Mouse (Mus musculus) cerebellum, postnatal 10 days (tissue): ENCODE data around the gene Ppp4c.
A peak's percentile ranks its signal among the peaks of the same experiment; 100 is the strongest.

ENCODE experiments used
- DNase-seq, 2 experiments: peaks; one replicate each; pipeline ENCODE4 v3.0.0; 2021; ENCODE audit warnings: mixed read lengths in 2 of 2

Gene Ppp4c

DNA sequence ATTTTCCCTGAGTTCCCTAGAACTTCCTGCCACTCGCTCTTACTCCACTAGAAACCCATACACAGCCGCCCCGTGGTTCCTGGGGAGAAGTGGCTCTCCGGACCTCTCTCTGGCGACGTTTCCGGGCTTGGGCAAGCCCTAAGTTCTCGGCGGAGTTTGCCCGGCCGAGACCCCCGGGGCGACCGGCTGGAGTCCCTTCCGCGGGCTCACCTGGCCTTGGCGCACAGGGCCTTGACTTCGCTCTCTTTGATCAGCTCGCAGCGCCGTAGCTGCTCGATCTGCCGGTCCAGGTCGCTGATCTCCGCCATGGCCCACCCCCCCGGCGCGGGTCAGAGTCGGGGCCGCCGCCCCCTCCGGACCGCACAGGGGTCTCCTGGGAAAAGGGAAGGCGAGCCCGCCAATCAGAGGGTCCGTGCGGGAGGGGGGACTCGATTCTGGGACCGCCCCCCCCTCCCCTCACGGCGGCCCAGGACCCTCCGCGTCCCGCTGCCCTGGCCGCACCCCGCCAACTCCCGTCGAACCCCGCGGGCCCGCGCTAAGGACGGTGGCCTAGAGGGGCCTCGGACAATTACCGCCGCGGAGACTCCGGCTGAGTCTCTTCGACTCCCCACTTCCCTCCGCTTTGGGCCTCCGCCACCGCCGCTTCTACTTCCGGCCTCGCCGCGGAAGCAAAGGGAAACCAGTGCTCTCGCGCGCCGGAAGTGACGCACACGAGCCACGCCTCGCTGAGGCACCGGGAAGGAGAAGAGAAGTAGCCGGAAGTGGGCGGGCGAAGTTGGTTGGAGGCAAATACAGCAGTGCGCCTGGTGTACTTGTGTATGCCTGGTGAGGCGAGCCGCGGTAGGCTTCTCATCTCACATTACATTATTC is at the start of gene Ppp4c:
Gene Ppp4c (minus strand): TSS at position 646 of the 870 bp plus-strand sequence.
- DNase-seq = peak; percentile 98 to 99

DNA sequence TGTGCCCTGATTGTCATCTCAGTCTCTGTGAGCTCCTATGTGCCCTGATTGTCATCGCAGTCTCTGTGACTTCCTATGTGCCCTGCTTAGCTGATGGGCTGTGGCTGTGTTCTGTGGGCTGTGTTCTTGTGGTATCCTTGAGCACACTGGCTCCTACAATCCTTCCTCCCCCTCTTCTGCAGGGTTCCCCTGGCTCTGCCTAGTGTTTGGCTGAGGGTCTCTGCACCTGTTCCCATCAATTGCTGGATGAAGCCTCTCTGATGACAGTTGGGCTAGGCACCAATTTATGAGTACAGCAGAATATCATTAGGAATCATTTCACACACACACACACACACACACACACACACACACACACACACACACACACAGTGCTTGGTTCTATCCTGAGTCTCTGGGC is 41.0 kb upstream of the Ppp4c start:
- peak; percentile 57 to 63 for DNase-seq

DNA sequence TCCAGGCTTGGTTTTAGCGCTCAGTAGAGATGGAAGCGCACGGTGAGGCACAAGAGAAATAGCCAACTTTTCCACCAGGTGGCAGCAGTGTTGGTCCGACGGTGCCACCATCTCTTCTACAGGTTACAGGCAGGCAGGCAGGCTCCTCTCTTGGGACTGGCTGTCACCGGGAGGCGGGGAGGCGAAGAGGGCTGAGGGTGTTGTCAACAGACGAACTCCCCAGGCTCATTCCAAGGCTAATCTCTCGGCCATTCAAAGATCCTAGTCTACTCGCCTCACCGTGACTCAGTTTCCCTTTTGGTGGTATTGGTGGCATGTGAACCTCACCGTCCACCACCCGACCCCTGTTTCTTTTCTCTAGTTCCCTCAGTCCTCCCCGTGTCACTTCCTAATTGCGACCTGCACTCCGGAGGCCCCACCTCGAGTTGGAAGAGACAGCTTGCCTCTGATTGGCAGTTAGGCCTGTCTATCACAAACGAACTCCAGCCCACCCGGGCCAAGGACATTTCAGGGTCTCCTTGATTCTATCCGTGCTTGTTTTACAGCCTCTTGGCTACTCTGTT is 39.8 kb upstream of the Ppp4c start:
- peak; percentile 92 to 94 for DNase-seq

DNA sequence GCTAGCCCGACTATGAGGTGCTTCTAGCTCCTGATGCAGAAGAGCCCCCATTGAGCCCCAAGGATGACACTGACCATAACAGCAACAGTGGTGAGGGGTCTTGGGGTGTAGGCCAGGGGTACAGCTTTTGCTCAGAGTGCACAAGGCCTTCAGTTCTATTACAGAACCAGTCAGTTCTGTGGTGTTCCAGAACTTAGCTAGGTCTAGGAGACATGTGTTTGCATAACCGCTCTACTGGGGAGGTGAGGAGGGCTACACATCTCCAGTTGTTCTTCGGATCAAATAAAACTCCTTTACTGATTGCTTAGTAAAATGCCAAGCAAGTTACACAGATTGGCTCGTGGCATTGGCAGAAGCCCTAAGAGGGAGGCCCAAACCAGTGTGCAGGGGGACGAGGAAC is 39.2 kb upstream of the Ppp4c start, which contains the start of gene 4930451I11Rik:
Gene 4930451I11Rik (minus strand): TSS at position 101 of the 400 bp plus-strand sequence.
- no peak for DNase-seq

DNA sequence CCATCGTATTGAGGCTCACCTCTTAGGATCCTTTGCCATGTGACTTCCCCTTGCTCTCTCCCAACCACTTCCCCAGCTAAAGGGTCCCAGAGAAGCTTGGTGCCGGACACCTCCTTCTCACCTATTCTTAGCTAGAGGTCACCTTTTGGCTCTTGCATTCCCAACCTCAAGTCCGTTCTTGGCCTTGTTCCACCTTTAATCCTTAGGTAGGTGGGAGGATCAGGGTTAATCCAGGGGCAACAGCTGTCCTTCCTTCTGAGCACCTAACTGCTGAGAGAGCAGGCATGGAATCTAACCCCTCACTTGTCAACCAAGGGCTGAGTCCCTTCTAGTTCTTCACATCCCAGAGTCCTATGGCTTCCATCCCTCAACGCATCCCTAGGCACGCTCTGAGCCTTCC is 33.7 kb upstream of the Ppp4c start:
- DNase-seq = no peak

DNA sequence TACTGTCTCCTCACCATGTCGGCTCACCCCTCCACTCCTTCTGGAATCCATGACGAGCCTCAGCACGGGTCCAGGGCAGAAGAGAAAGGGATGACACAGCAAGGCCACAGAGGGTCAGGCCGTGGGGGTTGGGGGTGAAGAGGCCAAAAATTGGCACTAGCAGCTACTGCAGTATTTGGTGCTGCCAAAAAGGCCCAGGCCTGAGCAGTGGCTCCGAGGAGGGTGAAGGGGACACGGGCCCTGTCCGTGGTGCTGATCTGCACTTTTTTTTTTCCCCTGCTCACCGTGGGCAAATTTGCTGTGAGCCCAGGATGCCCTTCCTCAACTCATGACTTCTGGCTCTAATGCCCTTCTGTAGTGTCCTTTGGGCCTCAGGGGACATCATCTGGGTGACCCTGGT is 33.1 kb upstream of the Ppp4c start:
- no peak for DNase-seq

DNA sequence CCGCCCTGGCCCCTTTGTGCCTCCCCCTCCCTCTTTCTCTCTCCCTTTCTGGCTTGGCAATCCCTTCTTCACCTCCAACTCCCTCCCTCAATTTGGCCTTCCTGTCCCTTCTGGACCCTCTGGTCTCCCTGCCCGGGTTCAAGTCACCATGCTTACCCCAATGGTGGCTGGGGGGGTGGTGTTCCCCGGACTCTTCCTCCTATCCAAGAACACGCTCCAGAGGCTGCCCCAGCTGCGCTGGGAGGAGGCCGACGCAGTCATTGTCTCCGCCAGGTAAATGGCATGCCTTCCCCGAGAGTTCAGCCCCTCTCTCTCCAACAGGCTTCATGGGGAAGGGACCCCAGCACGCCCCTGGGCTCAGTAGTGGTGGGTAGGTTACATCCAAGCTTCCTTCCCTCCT is 31.6 kb upstream of the Ppp4c start:
- peak; percentile 54 to 69 for DNase-seq

DNA sequence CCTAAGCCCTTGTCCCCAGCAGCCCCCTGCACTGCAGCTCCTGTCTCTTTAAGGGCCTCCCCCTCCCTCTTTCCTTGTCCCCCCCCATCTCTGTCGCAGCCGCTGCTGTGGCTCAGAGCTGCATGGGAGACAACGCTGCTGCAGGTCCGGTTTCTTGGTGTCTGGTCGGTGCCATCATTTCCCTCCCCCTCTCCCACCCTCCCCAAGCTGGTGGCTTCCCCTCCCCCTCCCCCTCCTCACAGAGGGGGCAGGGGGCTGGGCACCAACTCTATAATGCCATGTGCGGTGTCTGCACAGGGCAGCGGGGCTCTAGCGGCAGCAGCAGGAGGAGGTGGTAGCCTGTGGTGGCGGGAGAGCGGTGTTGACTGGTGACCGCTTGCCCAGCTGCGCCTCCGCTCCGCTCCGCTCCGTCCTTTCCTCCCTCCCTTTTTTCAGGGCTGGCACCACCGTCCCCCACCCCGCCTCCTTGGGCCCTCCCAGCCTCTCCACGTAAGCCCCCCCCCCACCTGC is 31.0 kb upstream of the Ppp4c start:
- peak; percentile 86 to 89 for DNase-seq

DNA sequence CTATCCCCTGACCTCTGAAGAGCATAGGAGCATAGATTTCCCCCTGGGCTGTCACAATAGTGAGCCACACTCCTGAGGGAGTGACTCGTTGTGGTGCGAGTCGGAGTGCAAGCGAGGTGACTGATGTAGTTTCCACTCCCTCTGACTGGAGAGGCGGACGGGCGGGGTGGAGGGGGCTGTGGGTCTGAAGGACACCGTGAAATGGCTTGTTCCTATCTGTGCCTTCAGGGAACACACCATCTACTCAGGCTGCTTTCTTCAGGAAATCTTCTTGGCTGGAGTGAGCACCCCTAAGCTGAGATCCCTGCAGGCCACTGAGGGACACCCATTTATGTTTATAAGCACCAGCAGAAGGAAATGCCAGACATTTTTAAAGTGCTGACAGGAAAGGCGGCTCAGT is 30.4 kb upstream of the Ppp4c start:
- peak; percentile 61 to 71 for DNase-seq

DNA sequence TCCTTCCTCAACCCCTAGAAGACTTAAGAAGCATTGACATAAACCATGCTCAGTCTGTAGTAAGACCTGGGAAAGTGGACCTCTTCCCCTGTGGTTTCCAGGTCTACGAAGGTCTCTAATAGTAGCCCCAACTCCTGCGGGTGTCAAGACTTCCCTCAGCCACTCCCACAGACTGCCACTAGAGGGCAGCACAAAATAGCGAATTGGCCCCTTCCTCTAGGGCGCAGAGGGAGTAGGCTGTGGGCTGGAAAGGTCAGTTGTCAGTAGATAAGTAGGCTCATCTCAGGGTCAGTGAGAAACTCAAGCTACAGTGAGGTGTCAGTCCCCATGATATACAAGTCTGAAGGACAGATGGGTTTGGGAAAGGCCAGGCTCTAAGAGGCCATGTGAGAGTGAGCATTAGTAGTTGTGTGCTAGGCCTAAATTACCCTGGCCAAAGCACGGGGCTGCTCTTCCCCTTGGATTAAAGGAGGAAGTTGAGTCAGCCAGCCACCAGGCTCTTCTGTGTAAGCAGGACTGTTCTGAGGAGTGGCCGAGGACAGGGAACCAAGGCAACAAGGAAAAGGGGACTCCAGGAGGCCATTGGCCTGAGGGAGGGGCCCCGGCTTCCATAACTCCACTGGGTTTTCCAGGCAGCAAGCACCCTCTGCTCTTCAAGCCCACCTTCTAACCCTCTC is 29.7 kb upstream of the Ppp4c start:
- peak; percentile 95 to 97 for DNase-seq

DNA sequence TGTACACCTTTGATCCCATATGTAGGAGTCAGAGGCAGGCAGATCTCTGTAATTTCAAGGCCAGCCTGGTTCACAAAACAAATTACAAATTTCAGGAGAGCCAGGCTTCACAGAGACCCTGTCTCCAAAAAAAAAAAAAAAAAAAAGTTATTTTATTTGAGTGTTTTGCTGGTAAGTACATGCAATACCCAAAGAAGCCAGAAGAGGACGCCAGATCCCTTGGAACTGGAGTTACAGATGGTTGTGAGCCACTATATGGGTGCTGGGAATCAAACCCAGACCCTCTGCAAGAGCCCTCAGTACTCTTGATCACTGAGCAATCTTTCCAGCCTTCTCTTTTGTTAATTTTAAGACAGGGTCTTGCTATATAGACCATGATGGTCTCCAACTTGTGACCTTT is 26.5 kb upstream of the Ppp4c start:
- no peak for DNase-seq

DNA sequence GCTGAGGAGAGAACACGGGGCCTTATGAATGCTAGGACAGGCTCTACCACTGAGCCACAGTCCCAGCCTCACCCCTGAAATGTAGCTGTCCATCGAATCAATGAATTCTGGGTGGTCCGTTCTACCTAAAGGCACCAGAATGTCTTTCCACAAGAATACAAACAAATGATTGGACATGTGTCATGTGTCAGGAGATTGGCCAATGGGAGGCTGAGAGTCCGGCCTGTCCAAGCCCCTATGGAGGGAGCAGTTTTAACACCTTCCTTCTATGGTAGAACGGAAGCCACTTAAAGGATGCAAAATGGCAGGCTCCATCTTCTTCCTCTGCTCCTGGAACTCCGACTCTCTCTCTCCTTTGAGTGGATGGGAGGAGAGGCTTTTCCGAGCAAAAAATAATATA is 25.3 kb upstream of the Ppp4c start:
- no peak for DNase-seq

DNA sequence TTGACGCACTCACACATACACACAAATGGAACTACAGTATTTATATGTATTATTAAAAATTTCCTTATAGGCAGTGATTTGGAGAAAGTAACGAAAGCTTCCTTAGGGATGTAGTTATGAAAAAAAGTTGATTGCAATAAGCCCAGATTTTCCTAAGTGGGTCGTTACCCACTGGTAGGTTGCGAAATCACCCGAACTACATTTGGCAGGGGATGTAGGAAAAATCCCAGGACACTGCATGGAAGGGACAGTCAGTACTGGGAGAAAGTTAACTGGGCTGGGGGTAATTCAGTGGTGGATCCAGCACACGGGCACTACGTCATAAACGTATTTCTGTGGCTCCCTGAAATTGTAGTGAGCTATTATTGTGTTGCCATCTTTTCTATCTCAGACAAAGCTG is 24.2 kb upstream of the Ppp4c start:
- no peak for DNase-seq

DNA sequence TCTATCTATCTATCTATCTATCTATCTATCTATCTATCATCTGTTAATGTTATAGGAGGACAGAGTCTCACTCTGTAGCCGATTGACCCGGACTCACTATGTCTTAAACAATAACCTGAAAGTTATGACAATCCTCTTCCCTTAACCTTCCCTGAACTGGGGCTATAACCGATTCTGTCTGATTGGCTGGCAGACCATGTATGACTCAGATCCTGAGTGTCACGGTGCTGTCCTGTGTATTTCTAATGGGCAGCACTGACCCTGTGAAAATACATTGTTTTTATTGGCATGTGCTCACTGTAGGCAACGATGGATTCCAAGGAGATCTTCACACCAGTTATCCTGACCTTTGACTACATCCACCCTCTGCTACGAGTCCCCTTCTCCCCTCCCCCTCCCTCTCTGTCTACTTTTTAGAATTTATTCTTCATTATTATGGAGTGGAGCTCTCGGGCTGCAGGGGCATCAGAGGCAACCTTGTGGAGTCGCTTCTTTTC is 23.5 kb upstream of the Ppp4c start:
- DNase-seq = no peak

DNA sequence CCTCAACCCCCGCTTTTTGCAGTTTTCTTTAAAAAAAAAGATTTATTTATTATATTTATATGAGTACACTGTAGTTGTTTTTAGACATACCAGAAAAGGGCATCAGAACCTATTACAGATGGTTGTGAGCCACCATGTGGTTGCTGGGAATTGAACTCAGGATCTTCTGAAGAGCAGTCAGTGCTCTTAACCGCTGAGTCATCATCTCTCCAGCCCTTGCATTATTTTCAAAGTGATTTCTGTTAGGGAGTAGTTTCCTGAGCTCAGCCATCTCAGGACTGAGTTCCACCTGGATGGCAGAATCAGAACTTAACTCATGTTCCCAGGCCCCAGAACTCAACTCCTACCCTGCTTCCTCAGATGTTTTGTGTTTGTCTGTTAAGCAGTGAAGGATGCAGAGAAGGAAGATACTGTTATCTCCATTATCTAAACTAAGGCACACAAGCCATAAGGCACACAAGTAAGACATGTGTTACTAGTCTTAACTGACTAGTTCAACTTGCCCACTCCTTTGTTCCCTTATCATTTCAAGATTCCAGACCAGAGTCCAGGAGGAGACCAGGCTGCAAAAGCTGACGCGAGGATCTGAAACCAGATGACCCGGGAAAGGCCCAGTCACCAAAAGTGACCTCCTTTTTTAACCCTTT is 17.6 kb upstream of the Ppp4c start:
- DNase-seq = no peak

DNA sequence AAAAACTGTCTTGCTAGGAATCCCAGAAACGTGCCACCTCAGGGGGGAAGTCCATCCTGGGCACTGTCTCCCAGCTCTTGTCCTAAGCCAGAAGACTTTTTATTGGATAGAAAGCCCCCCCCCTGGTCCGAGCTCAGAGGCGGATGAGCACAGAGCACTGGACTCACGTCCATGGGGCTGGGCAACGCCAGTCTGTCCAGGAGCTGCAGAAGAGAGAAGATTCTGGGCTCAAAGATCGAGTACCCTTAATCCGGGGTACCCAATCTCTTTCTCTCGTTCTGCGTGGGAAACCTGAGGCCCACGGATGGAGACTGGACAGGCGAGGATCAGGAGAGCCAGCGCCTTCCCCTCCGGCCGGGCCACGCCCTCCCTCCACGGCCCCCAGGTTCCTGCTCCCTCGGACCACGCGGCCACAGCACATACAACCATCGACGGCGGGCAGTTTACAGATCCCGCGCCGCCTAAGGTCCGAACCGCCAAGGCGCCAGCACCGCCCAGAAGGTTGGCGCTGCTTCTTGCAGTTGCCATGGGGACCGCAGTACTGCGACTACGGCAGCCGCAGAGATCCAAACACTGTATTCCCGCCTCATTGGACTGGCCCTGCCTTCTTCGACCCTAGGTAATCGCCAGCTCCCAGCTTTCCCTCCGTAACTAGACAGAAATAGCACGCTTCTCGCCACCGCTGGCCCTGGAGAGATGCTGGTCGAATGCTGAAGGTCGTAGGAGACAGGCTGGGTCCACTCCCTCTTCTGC is 16.6 kb upstream of the Ppp4c start:
- peak; percentile 91 to 94 for DNase-seq

DNA sequence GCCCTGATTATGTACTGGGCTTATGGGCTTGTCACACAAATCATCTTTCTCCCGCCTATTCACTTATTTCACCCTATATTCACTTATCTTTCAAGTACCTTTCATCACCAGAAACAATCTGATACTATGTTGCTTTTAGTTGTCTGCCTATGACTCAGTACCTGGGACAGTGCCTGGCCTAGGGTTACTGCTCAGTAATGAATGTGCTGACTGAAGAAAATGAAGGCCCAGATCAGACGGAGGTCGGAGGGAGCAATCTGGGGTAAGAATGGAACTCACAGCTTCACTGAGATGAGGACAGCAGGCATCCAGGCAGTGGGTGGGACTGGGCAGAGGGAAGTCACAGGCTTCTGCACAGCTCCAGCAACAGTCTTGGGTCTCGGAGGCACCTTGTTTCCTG is 15.1 kb upstream of the Ppp4c start:
- DNase-seq = no peak

DNA sequence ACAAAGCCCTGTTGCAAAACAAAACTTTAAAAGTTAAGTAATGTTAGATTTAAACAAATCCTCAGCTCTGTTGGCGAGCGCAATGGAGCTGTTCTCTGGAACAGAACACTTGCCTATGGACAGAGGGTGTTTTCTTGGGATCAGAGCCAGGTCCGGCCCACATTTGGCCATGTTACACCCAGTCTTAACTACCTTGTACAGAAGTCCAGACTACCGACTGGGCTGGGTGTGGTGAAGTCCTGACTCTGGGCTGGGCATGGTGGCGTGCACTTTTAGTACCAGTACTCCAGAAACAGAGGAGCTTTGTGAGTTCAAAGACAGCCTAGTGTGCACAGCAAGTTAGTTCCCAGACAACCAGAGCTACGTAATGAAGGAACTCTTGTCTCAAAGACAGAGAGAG is 14.7 kb upstream of the Ppp4c start:
- DNase-seq = no peak

DNA sequence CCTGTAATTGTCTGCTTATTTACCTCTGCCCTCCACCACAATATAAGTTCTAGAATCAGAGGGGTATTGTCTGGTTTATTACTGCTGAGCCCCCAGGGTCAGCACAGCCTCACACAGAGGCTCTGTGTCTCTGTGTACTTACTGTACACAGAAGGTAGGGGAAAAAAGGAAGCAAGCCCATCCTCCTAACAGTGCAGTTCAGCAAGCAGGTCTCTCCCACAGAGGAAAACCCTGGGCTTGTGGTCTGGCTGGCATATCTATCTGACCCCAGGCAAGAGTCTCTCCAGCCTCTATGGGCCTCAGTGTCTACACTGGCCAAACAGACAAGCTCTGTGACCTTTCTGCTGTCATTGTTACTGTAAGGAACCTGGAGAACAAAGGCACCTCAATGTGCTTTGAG is 11.5 kb upstream of the Ppp4c start:
- no peak for DNase-seq

DNA sequence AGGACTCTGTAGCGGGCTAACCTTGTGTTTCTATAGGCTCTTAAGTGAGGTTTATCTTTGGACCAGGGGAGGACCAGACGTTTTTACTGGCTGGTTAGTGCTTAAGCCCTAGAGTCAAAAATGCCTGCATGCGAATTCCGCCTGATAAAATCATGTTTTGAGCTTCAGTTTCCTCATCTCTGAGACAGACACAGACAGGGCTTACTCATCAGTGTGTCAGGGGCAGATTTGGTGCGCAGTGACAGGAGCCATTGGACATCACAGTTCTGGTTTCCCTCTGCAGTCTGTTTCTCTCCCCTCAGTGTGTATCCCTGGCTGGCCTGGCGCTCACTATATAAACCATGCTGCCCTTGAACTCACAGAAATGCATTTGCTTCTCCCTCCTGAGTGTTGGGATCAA is 10.9 kb upstream of the Ppp4c start:
- DNase-seq = no peak

DNA sequence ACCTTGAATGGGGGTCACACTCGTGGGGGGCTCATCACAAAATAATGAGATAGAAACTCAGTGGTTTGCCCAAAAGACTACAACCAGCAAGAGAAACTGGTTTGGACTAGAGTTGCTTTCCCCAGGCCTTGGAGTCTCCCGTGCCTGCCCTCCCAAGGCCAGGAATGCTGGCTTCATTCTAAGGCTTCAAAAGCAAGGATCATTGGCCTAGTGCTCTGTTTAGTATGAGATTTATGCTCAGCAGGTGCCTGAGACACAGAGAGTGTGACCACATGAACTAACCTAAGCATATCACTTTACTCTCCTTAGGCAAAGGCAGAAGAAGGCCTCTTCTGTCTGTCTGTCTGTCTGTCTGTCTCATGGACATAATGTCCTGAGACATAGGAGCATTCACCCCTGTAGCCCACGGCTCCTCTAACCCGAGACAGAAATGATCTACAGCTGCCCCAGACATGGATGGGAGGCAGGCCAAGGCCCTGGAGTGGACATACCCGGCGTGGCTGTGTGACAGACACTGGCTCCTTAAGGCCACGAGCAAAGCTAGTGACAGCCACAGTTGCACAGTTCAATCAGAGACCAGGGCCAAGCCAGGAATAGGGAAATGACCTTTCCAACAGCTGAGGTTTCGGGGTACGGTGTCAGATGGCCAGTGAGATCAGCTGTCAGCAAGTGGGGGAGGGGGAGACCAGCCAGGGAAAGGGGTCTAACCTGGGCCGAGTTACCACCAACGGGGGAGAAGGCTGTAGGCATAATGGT is 10.0 kb upstream of the Ppp4c start:
- no peak for DNase-seq

DNA sequence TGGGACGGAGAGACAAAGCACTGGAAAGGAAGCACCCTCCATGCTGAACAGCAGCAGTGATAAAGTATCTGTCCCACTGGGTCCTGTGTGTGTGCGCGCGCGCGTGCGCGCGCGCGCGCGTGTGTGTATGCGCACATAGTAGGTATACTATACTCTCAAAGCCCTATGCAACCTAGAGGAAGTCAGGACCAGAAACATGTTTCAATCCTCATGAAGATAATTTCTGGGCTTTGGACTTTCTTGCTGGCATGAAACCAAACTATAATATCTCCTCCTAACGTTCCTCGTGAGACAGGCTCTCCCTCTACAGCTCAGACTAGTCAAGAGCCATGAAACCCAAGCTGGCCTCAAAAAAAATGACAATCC is 8.7 kb upstream of the Ppp4c start:
- DNase-seq = no peak
